In the genomic region with DNA sequence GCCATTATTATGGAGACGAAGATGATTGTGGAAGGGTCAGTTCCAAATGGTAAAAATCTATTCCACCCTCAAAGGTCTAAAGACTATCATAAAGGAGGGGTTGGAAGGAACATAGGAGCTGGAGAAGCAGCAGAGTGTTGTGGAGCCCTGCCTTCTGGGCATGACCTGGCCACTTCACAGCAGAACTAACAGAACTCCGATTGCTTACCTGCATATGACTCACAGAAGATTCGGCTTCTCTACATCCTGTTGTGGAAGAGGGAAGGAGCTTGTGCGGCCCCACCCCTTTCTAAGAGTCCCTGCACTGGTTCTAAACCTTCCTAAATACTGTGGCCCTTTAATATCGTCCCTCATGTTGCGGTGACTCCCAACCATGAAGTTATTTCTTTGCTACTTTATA, we compare ENCODE assay signal across 30 mouse cellular contexts.
"Had no signal": no experiment of that assay in that cellular context is flagged by ENCODE, and none has a peak within 500 bp of the region (broad histone marks: within the 10 kb centered on the region; RNA-seq: fewer than 3 reads in every experiment).

No protein-coding gene starts in this region.

- H3K4me2 ChIP-seq: limb, embryonic 12.5 days; limb, embryonic 13.5 days; limb, embryonic 15.5 days; liver, embryonic 11.5 days; liver, embryonic 12.5 days; liver, embryonic 13.5 days; liver, embryonic 15.5 days; lung, embryonic 14.5 days; lung, embryonic 15.5 days; midbrain, embryonic 11.5 days; midbrain, embryonic 12.5 days; midbrain, embryonic 13.5 days; midbrain, embryonic 15.5 days had no signal

- H3K9ac ChIP-seq: limb, embryonic 12.5 days; limb, embryonic 13.5 days; limb, embryonic 15.5 days; liver, embryonic 12.5 days; liver, embryonic 13.5 days; liver, embryonic 14.5 days; liver, embryonic 15.5 days; liver, postnatal 0 days; lung, embryonic 14.5 days; lung, embryonic 15.5 days; midbrain, embryonic 12.5 days; midbrain, embryonic 13.5 days; midbrain, embryonic 15.5 days had no signal

- H3K27me3 ChIP-seq: limb, embryonic 12.5 days; limb, embryonic 13.5 days; limb, embryonic 15.5 days; liver, embryonic 12.5 days; liver, embryonic 13.5 days; liver, embryonic 15.5 days; lung, embryonic 15.5 days; megakaryocyte, embryonic 14.5 days; midbrain, embryonic 12.5 days; midbrain, embryonic 13.5 days; midbrain, embryonic 15.5 days had no signal

- H3K27ac ChIP-seq: left cerebral cortex, adult 2 months; limb, embryonic 10.5 days; limb, embryonic 12.5 days; limb, embryonic 13.5 days; limb, embryonic 15.5 days; liver, embryonic 12.5 days; liver, embryonic 13.5 days; liver, embryonic 14.5 days; liver, embryonic 15.5 days; lung, embryonic 15.5 days; macrophage; midbrain, embryonic 10.5 days; midbrain, embryonic 12.5 days; midbrain, embryonic 13.5 days; midbrain, embryonic 15.5 days had no signal

- H3K36me3 ChIP-seq: limb, embryonic 10.5 days; limb, embryonic 12.5 days; limb, embryonic 13.5 days; limb, embryonic 15.5 days; liver, embryonic 12.5 days; liver, embryonic 13.5 days; liver, embryonic 15.5 days; lung, embryonic 15.5 days; midbrain, embryonic 10.5 days; midbrain, embryonic 12.5 days; midbrain, embryonic 13.5 days; midbrain, embryonic 15.5 days had no signal

- H3K9me3 ChIP-seq: limb, embryonic 10.5 days; limb, embryonic 12.5 days; limb, embryonic 13.5 days; limb, embryonic 15.5 days; liver, embryonic 12.5 days; liver, embryonic 13.5 days; liver, embryonic 15.5 days; lung, embryonic 15.5 days; midbrain, embryonic 10.5 days; midbrain, embryonic 12.5 days; midbrain, embryonic 13.5 days; midbrain, embryonic 15.5 days had no signal

- H3K4me1 ChIP-seq: limb, embryonic 10.5 days; limb, embryonic 12.5 days; limb, embryonic 13.5 days; limb, embryonic 15.5 days; liver, embryonic 12.5 days; liver, embryonic 13.5 days; liver, embryonic 15.5 days; megakaryocyte, embryonic 14.5 days; midbrain, embryonic 10.5 days had no signal

- DNase-seq: left cerebral cortex, postnatal 4 days; liver; liver, embryonic 13.5 days; liver, postnatal 0 days; lung, adult 18-20 months; lung, embryonic 14.5 days; lung, postnatal 10 days; lung, postnatal 14 days; lung, postnatal 36 days; lung, postnatal 4 days; midbrain, embryonic 14.5 days had no signal

- ATAC-seq: liver, embryonic 12.5 days; liver, postnatal 0 days; midbrain, embryonic 13.5 days; midbrain, embryonic 15.5 days; midbrain, embryonic 16.5 days had no signal

- H3K4me3 ChIP-seq: left cerebral cortex, adult 2 months; limb, embryonic 10.5 days; limb, embryonic 12.5 days; limb, embryonic 13.5 days; limb, embryonic 15.5 days; liver, embryonic 12.5 days; liver, embryonic 13.5 days; liver, embryonic 15.5 days; lung, embryonic 15.5 days; megakaryocyte, embryonic 14.5 days; midbrain, embryonic 10.5 days; midbrain, embryonic 12.5 days; midbrain, embryonic 13.5 days; midbrain, embryonic 15.5 days; myocyte had no signal
